Mouse (Mus musculus): Measurements from ENCODE around the gene Taar6. TPM values are rescaled to one million over a fixed set of nuclear protein-coding genes. Genes with fewer than 3 reads are reported as not detected.

Taar6 gene
- total and polyA plus RNA-seq, 3 experiments = not detected

- Histone ChIP-seq H3K9me3 (replicated peaks; ENCODE audit: insufficient read depth, low read length) (no peaks in the 10 kb centered on the region), H3K4me1 (ENCODE audit: control insufficient read depth in 1 of 2, insufficient read depth in 2 of 2, low read length in 2 of 2) (no peaks in the 10 kb centered on the region), H3K9ac (ENCODE audit: control insufficient read depth, low read depth, low read length, poor library complexity, severe bottlenecking) (no peak within 1 kb of the TSS), H3K27ac (ENCODE audit: control insufficient read depth, low read depth, low read length) (no peak within 1 kb of the TSS), H3K27me3 (ENCODE audit: control insufficient read depth in 1 of 2, insufficient read depth in 2 of 2, low read length in 2 of 2) (no peaks in the 10 kb centered on the region), H3K79me2 (ENCODE audit: control insufficient read depth, insufficient read depth, low read length, poor library complexity) (no peaks in the 10 kb centered on the region), H3K36me3 (ENCODE audit: control insufficient read depth in 1 of 2, insufficient read depth in 2 of 2, low read length in 2 of 2) (no peaks in the 10 kb centered on the region), H3K4me3 (ENCODE audit: control insufficient read depth in 1 of 2, insufficient read depth in 1 of 2, low read depth in 2 of 2, low read length in 2 of 2) (no peak within 1 kb of the TSS)
- TF ChIP-seq GABPA (IDR thresholded peaks at IDR 0.05; ENCODE audit: low read depth, low read length) = no peak
- no peak for TF ChIP-seq UBTF (IDR thresholded peaks at IDR 0.05; ENCODE audit: borderline replicate concordance, insufficient read depth, low read depth, low read length)
- TF ChIP-seq MEF2A (IDR thresholded peaks at IDR 0.05; ENCODE audit: extremely low read depth, insufficient replicate concordance, low read depth, low read length, poor library complexity, severe bottlenecking) = no peak
- no peak for TF ChIP-seq JUND (IDR thresholded peaks at IDR 0.05; ENCODE audit: low read depth, low read length)
- TF ChIP-seq POLR2A (IDR thresholded peaks at IDR 0.05; ENCODE audit: control insufficient read depth in 1 of 2, insufficient read depth in 1 of 2, low read depth in 1 of 2, low read length in 2 of 2, poor library complexity in 1 of 2) = no peak
- TF ChIP-seq SMC3 (IDR thresholded peaks at IDR 0.05; ENCODE audit: low read depth, low read length) = no peak
- no peak for TF ChIP-seq POLR2AphosphoS5 (IDR thresholded peaks at IDR 0.05; ENCODE audit: borderline replicate concordance, low read depth, low read length)
- no peak for TF ChIP-seq KAT2A (conservative IDR thresholded peaks at IDR 0.05; ENCODE audit: low read depth, low read length)
- TF ChIP-seq TAL1 (IDR thresholded peaks at IDR 0.05; ENCODE audit: low read length) = no peak
- no peak for TF ChIP-seq EP300 (IDR thresholded peaks at IDR 0.05; ENCODE audit: low read depth in 1 of 2, low read length in 2 of 2)
- TF ChIP-seq ETS1 (IDR thresholded peaks at IDR 0.05; ENCODE audit: low read depth, low read length) = no peak
- TF ChIP-seq MYC (IDR thresholded peaks at IDR 0.05; ENCODE audit: low read depth, low read length) = no peak
- no peak for TF ChIP-seq E2F4 (IDR thresholded peaks at IDR 0.05; ENCODE audit: borderline replicate concordance, low read depth, low read length)
- TF ChIP-seq NRF1 (IDR thresholded peaks at IDR 0.05; ENCODE audit: insufficient read depth, low read depth, low read length, poor library complexity, severe bottlenecking) = no peak
- TF ChIP-seq MXI1 (IDR thresholded peaks at IDR 0.05; ENCODE audit: low read depth, low read length) = no peak
- no peak for TF ChIP-seq ZC3H11A (IDR thresholded peaks at IDR 0.05; ENCODE audit: low read depth, low read length)
- no peak for TF ChIP-seq TBP (IDR thresholded peaks at IDR 0.05; ENCODE audit: low read depth, low read length)
- DNase-seq (ENCODE audit: low read depth, low spot score) = no peak
These were observed 7.9 kb upstream of the Taar6 start, which contains the start of gene Taar7a for GRCm38 (mm10) chr10:23993381-23993780. Gene Taar7a, minus strand, starts transcription at chr10:23993481.

GRCm38 (mm10) chr10:23986419-23986818 lies 973 bp upstream of the Taar6 start:
- no peak overlapping the region for H3K9ac ChIP-seq (ENCODE audit: control insufficient read depth, low read depth, low read length, poor library complexity, severe bottlenecking)
- H3K27ac ChIP-seq (ENCODE audit: control insufficient read depth, low read depth, low read length) = no peak overlapping the region
- no peak for DNase-seq (ENCODE audit: low read depth, low spot score)
- no peaks in the 10 kb centered on the region for H3K9me3 ChIP-seq (replicated peaks; ENCODE audit: insufficient read depth, low read length)
- H3K4me1 ChIP-seq (ENCODE audit: control insufficient read depth in 1 of 2, insufficient read depth in 2 of 2, low read length in 2 of 2) = no peaks in the 10 kb centered on the region
- no peaks in the 10 kb centered on the region for H3K79me2 ChIP-seq (ENCODE audit: control insufficient read depth, insufficient read depth, low read length, poor library complexity)
- H3K27me3 ChIP-seq (ENCODE audit: control insufficient read depth in 1 of 2, insufficient read depth in 2 of 2, low read length in 2 of 2) = no peaks in the 10 kb centered on the region; a peak in 1 of 4 replicates
- TF ChIP-seq ZC3H11A (IDR thresholded peaks at IDR 0.05; ENCODE audit: low read depth, low read length) (no peak), MEF2A (IDR thresholded peaks at IDR 0.05; ENCODE audit: extremely low read depth, insufficient replicate concordance, low read depth, low read length, poor library complexity, severe bottlenecking) (no peak), UBTF (IDR thresholded peaks at IDR 0.05; ENCODE audit: borderline replicate concordance, insufficient read depth, low read depth, low read length) (no peak), NRF1 (IDR thresholded peaks at IDR 0.05; ENCODE audit: insufficient read depth, low read depth, low read length, poor library complexity, severe bottlenecking) (no peak), GATA1 (IDR thresholded peaks at IDR 0.05; ENCODE audit: low read depth, low read length) (no peak), ZKSCAN1 (IDR thresholded peaks at IDR 0.05; ENCODE audit: low read depth, low read length) (no peak), USF1 (IDR thresholded peaks at IDR 0.05; ENCODE audit: low read depth, low read length) (no peak), MAFK (IDR thresholded peaks at IDR 0.05; ENCODE audit: borderline replicate concordance, low read depth, low read length) (no peak), TCF12 (IDR thresholded peaks at IDR 0.05; ENCODE audit: low read depth, low read length) (no peak), MXI1 (IDR thresholded peaks at IDR 0.05; ENCODE audit: low read depth, low read length) (no peak), RAD21 (IDR thresholded peaks at IDR 0.05; ENCODE audit: low read depth, low read length) (no peak), E2F4 (IDR thresholded peaks at IDR 0.05; ENCODE audit: borderline replicate concordance, low read depth, low read length) (no peak)
- H3K36me3 ChIP-seq (ENCODE audit: control insufficient read depth in 1 of 2, insufficient read depth in 2 of 2, low read length in 2 of 2) = no peaks in the 10 kb centered on the region
- no peak overlapping the region for H3K4me3 ChIP-seq (ENCODE audit: control insufficient read depth in 1 of 2, insufficient read depth in 1 of 2, low read depth in 2 of 2, low read length in 2 of 2)
